Mouse (Mus musculus): ENCODE measurements at regions not wholly inside any gene's neighbourhood (a gene's known extent, or its start where the extent isn't known, plus 50 kb on each side); places are given as distances from the start of the nearest gene placed in this dataset.

GRCm38 (mm10) chr5:126606756-126607155 is 634.9 kb upstream of the Tmem132c start:
- DNase-seq (ENCODE audit: low spot score) (no peak), ATAC-seq (ENCODE audit: insufficient number of reproducible peaks, low FRiP score, low TSS enrichment, low read depth) (no peak)
- Histone ChIP-seq H3K27ac (replicated peaks; ENCODE audit: low read depth, low read length) (no peak overlapping the region), H3K4me2 (ENCODE audit: low read depth, severe bottlenecking) (no peak overlapping the region), H3K4me3 (ENCODE audit: low read depth, low read length) (no peak overlapping the region), H3K36me3 (ENCODE audit: control insufficient read depth, insufficient read depth, low read length) (no peaks in the 10 kb centered on the region), H3K4me1 (ENCODE audit: control insufficient read depth, insufficient read depth, low read length) (no peaks in the 10 kb centered on the region), H3K9me3 (ENCODE audit: control insufficient read depth, low read length) (no peaks in the 10 kb centered on the region), H3K27me3 (ENCODE audit: control insufficient read depth, insufficient read depth, low read length) (no peaks in the 10 kb centered on the region), H3K9ac (ENCODE audit: low read length) (no peak overlapping the region)
- WGBS: 84% methylated on average over 5 of the region's 5 CpGs

GRCm38 (mm10) chr5:126612571-126612970 is 629.0 kb upstream of the Tmem132c start:
- Histone ChIP-seq H3K27me3 (ENCODE audit: control insufficient read depth, insufficient read depth, low read length) (no peaks in the 10 kb centered on the region), H3K4me3 (ENCODE audit: low read depth, low read length) (no peak overlapping the region), H3K27ac (replicated peaks; ENCODE audit: low read depth, low read length) (no peak overlapping the region), H3K9ac (ENCODE audit: low read length) (no peak overlapping the region), H3K4me1 (ENCODE audit: control insufficient read depth, insufficient read depth, low read length) (no peaks in the 10 kb centered on the region), H3K36me3 (ENCODE audit: control insufficient read depth, insufficient read depth, low read length) (no peaks in the 10 kb centered on the region), H3K4me2 (ENCODE audit: low read depth, severe bottlenecking) (no peak overlapping the region), H3K9me3 (ENCODE audit: control insufficient read depth, low read length) (no peaks in the 10 kb centered on the region)
- WGBS: 92% methylated on average over 4 of the region's 4 CpGs
- no peak for ATAC-seq (ENCODE audit: insufficient number of reproducible peaks, low FRiP score, low TSS enrichment, low read depth)
- no peak for DNase-seq (ENCODE audit: low spot score)

GRCm38 (mm10) chr5:126622551-126622950 is 619.1 kb upstream of the Tmem132c start:
- WGBS: 79% methylated on average over 6 of the region's 6 CpGs
- ATAC-seq (ENCODE audit: insufficient number of reproducible peaks, low FRiP score, low TSS enrichment, low read depth) (no peak), DNase-seq (ENCODE audit: low spot score) (no peak)
- Histone ChIP-seq H3K36me3 (ENCODE audit: control insufficient read depth, insufficient read depth, low read length) (no peaks in the 10 kb centered on the region), H3K27ac (replicated peaks; ENCODE audit: low read depth, low read length) (no peak overlapping the region), H3K27me3 (ENCODE audit: control insufficient read depth, insufficient read depth, low read length) (no peaks in the 10 kb centered on the region), H3K4me1 (ENCODE audit: control insufficient read depth, insufficient read depth, low read length) (no peaks in the 10 kb centered on the region), H3K4me2 (ENCODE audit: low read depth, severe bottlenecking) (no peak overlapping the region), H3K9me3 (ENCODE audit: control insufficient read depth, low read length) (no peaks in the 10 kb centered on the region), H3K4me3 (ENCODE audit: low read depth, low read length) (no peak overlapping the region), H3K9ac (ENCODE audit: low read length) (no peak overlapping the region)

GRCm38 (mm10) chr5:126623205-126623604 is 618.4 kb upstream of the Tmem132c start:
- no peaks in the 10 kb centered on the region for H3K36me3 ChIP-seq (ENCODE audit: control insufficient read depth, insufficient read depth, low read length)
- no peaks in the 10 kb centered on the region for H3K27me3 ChIP-seq (ENCODE audit: control insufficient read depth, insufficient read depth, low read length)
- H3K9ac ChIP-seq (ENCODE audit: low read length): no peak overlapping the region
- no peak overlapping the region for H3K4me2 ChIP-seq (ENCODE audit: low read depth, severe bottlenecking)
- 15% methylated on average over 6 of the region's 6 CpGs for WGBS
- H3K4me3 ChIP-seq (ENCODE audit: low read depth, low read length): no peak overlapping the region
- DNase-seq (ENCODE audit: low spot score) (peak; percentile 76), ATAC-seq (ENCODE audit: insufficient number of reproducible peaks, low FRiP score, low TSS enrichment, low read depth) (no peak)
- H3K9me3 ChIP-seq (ENCODE audit: control insufficient read depth, low read length): no peaks in the 10 kb centered on the region
- H3K4me1 ChIP-seq (ENCODE audit: control insufficient read depth, insufficient read depth, low read length): no peaks in the 10 kb centered on the region
- H3K27ac ChIP-seq (replicated peaks; ENCODE audit: low read depth, low read length): no peak overlapping the region

GRCm38 (mm10) chr5:126629826-126630225 is 611.8 kb upstream of the Tmem132c start:
- WGBS: 39% methylated on average over 2 of the region's 2 CpGs
- ATAC-seq (ENCODE audit: insufficient number of reproducible peaks, low FRiP score, low TSS enrichment, low read depth): no peak
- no peaks in the 10 kb centered on the region for H3K9me3 ChIP-seq (ENCODE audit: control insufficient read depth, low read length)

DNA sequence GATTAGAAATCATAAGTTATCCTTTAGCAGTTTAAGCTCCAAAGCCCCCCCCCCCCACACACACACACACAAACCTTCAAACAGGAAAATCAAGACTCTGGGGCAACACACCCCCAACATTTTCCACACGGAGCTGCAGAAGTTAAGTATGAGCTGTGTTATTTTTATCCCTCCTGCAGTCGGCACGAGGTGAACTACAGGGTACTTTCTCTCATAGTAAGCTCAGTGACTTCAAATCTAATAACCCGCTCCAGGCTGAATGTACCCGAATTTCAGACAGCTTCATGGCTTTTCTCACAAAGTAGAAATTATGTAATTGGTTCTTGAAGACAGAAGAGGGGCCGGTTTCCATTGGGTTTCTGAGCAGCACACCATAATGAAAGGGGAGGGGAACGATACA is 591.2 kb upstream of the Tmem132c start:
- Histone ChIP-seq H3K27ac (replicated peaks; ENCODE audit: low read depth, low read length) (no peak overlapping the region), H3K4me2 (ENCODE audit: low read depth, severe bottlenecking) (no peak overlapping the region), H3K4me3 (ENCODE audit: low read depth, low read length) (no peak overlapping the region), H3K9ac (ENCODE audit: low read length) (no peak overlapping the region), H3K9me3 (ENCODE audit: control insufficient read depth, low read length) (no peaks in the 10 kb centered on the region), H3K36me3 (ENCODE audit: control insufficient read depth, insufficient read depth, low read length) (no peaks in the 10 kb centered on the region), H3K27me3 (ENCODE audit: control insufficient read depth, insufficient read depth, low read length) (no peaks in the 10 kb centered on the region), H3K4me1 (ENCODE audit: control insufficient read depth, insufficient read depth, low read length) (no peaks in the 10 kb centered on the region)
- no peak for ATAC-seq (ENCODE audit: insufficient number of reproducible peaks, low FRiP score, low TSS enrichment, low read depth)
- WGBS: 83% methylated on average over 7 of the region's 7 CpGs
- DNase-seq (ENCODE audit: low spot score): no peak

More at GRCm38 (mm10) chr5:126629826-126630225, 611.8 kb upstream of the Tmem132c start:
- Histone ChIP-seq H3K4me3 (ENCODE audit: low read depth, low read length) (no peak overlapping the region), H3K4me1 (ENCODE audit: control insufficient read depth, insufficient read depth, low read length) (no peaks in the 10 kb centered on the region), H3K27me3 (ENCODE audit: control insufficient read depth, insufficient read depth, low read length) (no peaks in the 10 kb centered on the region), H3K9ac (ENCODE audit: low read length) (no peak overlapping the region), H3K4me2 (ENCODE audit: low read depth, severe bottlenecking) (no peak overlapping the region), H3K27ac (replicated peaks; ENCODE audit: low read depth, low read length) (no peak overlapping the region), H3K36me3 (ENCODE audit: control insufficient read depth, insufficient read depth, low read length) (no peaks in the 10 kb centered on the region)
- no peak for DNase-seq (ENCODE audit: low spot score)

GRCm38 (mm10) chr5:126651367-126651766 is 590.2 kb upstream of the Tmem132c start:
- Histone ChIP-seq H3K9me3 (ENCODE audit: control insufficient read depth, low read length) (no peaks in the 10 kb centered on the region), H3K4me3 (ENCODE audit: low read depth, low read length) (no peak overlapping the region), H3K4me1 (ENCODE audit: control insufficient read depth, insufficient read depth, low read length) (no peaks in the 10 kb centered on the region), H3K27ac (replicated peaks; ENCODE audit: low read depth, low read length) (no peak overlapping the region), H3K9ac (ENCODE audit: low read length) (no peak overlapping the region), H3K27me3 (ENCODE audit: control insufficient read depth, insufficient read depth, low read length) (no peaks in the 10 kb centered on the region), H3K36me3 (ENCODE audit: control insufficient read depth, insufficient read depth, low read length) (no peaks in the 10 kb centered on the region), H3K4me2 (ENCODE audit: low read depth, severe bottlenecking) (no peak overlapping the region)
- DNase-seq (ENCODE audit: low spot score) (peak; percentile 84), ATAC-seq (ENCODE audit: insufficient number of reproducible peaks, low FRiP score, low TSS enrichment, low read depth) (no peak)
- WGBS: 15% methylated on average over 3 of the region's 3 CpGs

DNA sequence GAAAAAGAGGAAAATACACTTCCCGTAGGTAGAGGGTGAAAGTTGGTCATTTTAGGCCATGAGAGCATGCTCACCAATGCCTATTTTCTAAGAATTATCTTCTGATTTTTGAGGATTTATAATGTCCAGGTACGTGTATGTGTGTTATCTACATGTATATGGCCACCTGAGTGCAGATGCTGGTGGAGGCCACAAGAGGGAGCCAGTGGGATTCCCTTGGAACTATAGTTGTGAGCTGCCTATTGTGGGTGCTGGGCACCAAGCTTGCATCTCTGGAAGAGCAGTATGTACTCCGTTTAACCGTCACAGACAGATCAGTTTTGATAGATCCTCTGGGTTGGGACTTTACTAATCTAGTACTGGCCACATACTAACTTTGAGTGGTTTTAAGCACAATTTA is 579.0 kb upstream of the Tmem132c start:
- DNase-seq (ENCODE audit: low spot score): no peak
- H3K27ac ChIP-seq (replicated peaks; ENCODE audit: low read depth, low read length): no peak overlapping the region
- WGBS: 91% methylated on average over 4 of the region's 4 CpGs

DNA sequence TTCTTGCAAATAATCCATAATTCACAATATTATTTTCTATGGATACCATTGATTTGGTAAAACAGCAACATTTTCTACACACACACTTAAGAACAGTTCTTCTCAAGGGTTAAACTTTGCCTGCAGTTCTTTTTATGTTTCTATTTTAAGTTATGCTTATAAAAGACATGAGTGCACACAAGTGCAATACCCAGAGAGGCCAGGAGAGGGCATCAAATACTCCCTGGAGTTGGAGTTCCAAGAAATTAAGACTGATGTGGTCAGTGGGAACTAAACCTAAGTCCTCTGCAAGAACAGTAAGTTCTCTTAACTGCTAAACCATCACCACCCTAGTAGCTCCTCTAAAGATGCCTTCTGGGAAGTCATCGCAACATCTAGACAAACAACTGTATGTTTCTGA is 570.5 kb upstream of the Tmem132c start:
- ATAC-seq (ENCODE audit: insufficient number of reproducible peaks, low FRiP score, low TSS enrichment, low read depth): no peak
- Histone ChIP-seq H3K27me3 (ENCODE audit: control insufficient read depth, insufficient read depth, low read length) (no peaks in the 10 kb centered on the region), H3K4me2 (ENCODE audit: low read depth, severe bottlenecking) (no peak overlapping the region), H3K9ac (ENCODE audit: low read length) (no peak overlapping the region), H3K36me3 (ENCODE audit: control insufficient read depth, insufficient read depth, low read length) (no peaks in the 10 kb centered on the region), H3K4me1 (ENCODE audit: control insufficient read depth, insufficient read depth, low read length) (no peaks in the 10 kb centered on the region), H3K4me3 (ENCODE audit: low read depth, low read length) (no peak overlapping the region), H3K27ac (replicated peaks; ENCODE audit: low read depth, low read length) (no peak overlapping the region), H3K9me3 (ENCODE audit: control insufficient read depth, low read length) (no peaks in the 10 kb centered on the region)
- peak; percentile 80 for DNase-seq (ENCODE audit: low spot score)
- 67% methylated on average over 1 of the region's 1 CpGs for WGBS

More for the DNA sequence above, 579.0 kb upstream of the Tmem132c start:
- H3K36me3 ChIP-seq (ENCODE audit: control insufficient read depth, insufficient read depth, low read length): no peaks in the 10 kb centered on the region
- H3K27me3 ChIP-seq (ENCODE audit: control insufficient read depth, insufficient read depth, low read length): no peaks in the 10 kb centered on the region
- H3K9me3 ChIP-seq (ENCODE audit: control insufficient read depth, low read length): no peaks in the 10 kb centered on the region
- no peak for ATAC-seq (ENCODE audit: insufficient number of reproducible peaks, low FRiP score, low TSS enrichment, low read depth)
- H3K4me3 ChIP-seq (ENCODE audit: low read depth, low read length): no peak overlapping the region
- no peak overlapping the region for H3K9ac ChIP-seq (ENCODE audit: low read length)
- H3K4me1 ChIP-seq (ENCODE audit: control insufficient read depth, insufficient read depth, low read length): no peaks in the 10 kb centered on the region
- no peak overlapping the region for H3K4me2 ChIP-seq (ENCODE audit: low read depth, severe bottlenecking)

All from limb, embryonic 11.5 days (tissue).